Mouse (Mus musculus): ENCODE results near the gene Irf3. TPM values are rescaled to one million over a fixed set of nuclear protein-coding genes. Genes with fewer than 3 reads are reported as not detected.
A peak's percentile ranks its signal among the peaks of the same experiment; 100 is the strongest.

Irf3 gene
- polyA plus RNA-seq, 1 experiment from 2014 or later: 59.6 TPM

- H3K9me3 ChIP-seq (ENCODE audit: control insufficient read depth, low read length): no peaks in the 10 kb centered on the region
- no peak overlapping the region for H3K27ac ChIP-seq (ENCODE audit: low read depth, low read length)
- H3K4me1 ChIP-seq (replicated peaks; ENCODE audit: control insufficient read depth, insufficient read depth, low read length): no peaks in the 10 kb centered on the region
- no peak overlapping the region for H3K4me3 ChIP-seq (ENCODE audit: low read depth, low read length)
- DNase-seq (ENCODE audit: low spot score): no peak
- H3K9ac ChIP-seq (ENCODE audit: low read depth, low read length): no peak overlapping the region
- ATAC-seq (ENCODE audit: low FRiP score): no peak
- no peaks in the 10 kb centered on the region for H3K27me3 ChIP-seq (ENCODE audit: control insufficient read depth, insufficient read depth, low read length)
- 94% methylated on average over 19 of the region's 19 CpGs for WGBS
- no peak overlapping the region for H3K4me2 ChIP-seq (replicated peaks; ENCODE audit: low read depth, low read length)
- peaks cover 35% of the 10 kb centered on the region for H3K36me3 ChIP-seq (ENCODE audit: control insufficient read depth, insufficient read depth, low read length)
Measured at GRCm38 (mm10) chr7:45008411-45008810, 11.0 kb downstream of the Irf3 start.

GRCm38 (mm10) chr7:45012011-45012410 is 14.6 kb downstream of the Irf3 start:
- H3K9ac ChIP-seq (ENCODE audit: low read depth, low read length): no peak overlapping the region
- no peak overlapping the region for H3K4me2 ChIP-seq (replicated peaks; ENCODE audit: low read depth, low read length)
- no peak overlapping the region for H3K4me3 ChIP-seq (ENCODE audit: low read depth, low read length)
- H3K27ac ChIP-seq (ENCODE audit: low read depth, low read length): no peak overlapping the region
- H3K27me3 ChIP-seq (ENCODE audit: control insufficient read depth, insufficient read depth, low read length): no peaks in the 10 kb centered on the region
- no peaks in the 10 kb centered on the region for H3K4me1 ChIP-seq (replicated peaks; ENCODE audit: control insufficient read depth, insufficient read depth, low read length)
- 97% methylated on average over 6 of the region's 6 CpGs for WGBS
- DNase-seq (ENCODE audit: low spot score) (no peak), ATAC-seq (ENCODE audit: low FRiP score) (no peak)
- H3K36me3 ChIP-seq (ENCODE audit: control insufficient read depth, insufficient read depth, low read length): peaks cover 26% of the 10 kb centered on the region
- no peaks in the 10 kb centered on the region for H3K9me3 ChIP-seq (ENCODE audit: control insufficient read depth, low read length)

DNA sequence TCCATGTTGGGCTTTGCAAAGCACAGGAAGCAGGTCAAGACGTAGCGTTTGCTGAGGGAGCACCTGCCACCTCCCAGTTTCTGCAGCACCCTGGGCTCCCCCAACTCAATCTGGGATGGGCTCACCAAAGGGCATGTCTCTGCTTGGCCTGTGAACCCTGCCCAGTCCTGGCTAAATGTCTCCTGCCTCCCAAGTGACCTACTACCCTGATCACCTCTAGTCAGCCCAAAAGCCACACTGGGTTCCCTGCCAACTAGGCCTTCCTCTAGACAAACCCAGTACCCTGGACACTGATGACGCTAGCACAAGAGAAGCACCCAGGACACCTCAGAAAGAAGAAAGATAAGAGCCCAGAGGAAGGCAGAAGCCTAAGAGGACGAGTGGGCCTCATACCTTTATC is 15.4 kb downstream of the Irf3 start:
- H3K27me3 ChIP-seq (ENCODE audit: control insufficient read depth, insufficient read depth, low read length): no peaks in the 10 kb centered on the region
- no peak for DNase-seq (ENCODE audit: low spot score)
- no peak overlapping the region for H3K4me2 ChIP-seq (replicated peaks; ENCODE audit: low read depth, low read length)
- H3K4me3 ChIP-seq (ENCODE audit: low read depth, low read length): no peak overlapping the region
- peaks cover 21% of the 10 kb centered on the region for H3K36me3 ChIP-seq (ENCODE audit: control insufficient read depth, insufficient read depth, low read length)
- H3K4me1 ChIP-seq (replicated peaks; ENCODE audit: control insufficient read depth, insufficient read depth, low read length): no peaks in the 10 kb centered on the region
- 87% methylated on average over 4 of the region's 4 CpGs for WGBS
- H3K9me3 ChIP-seq (ENCODE audit: control insufficient read depth, low read length): no peaks in the 10 kb centered on the region
- H3K27ac ChIP-seq (ENCODE audit: low read depth, low read length): no peak overlapping the region
- no peak for ATAC-seq (ENCODE audit: low FRiP score)
- H3K9ac ChIP-seq (ENCODE audit: low read depth, low read length): no peak overlapping the region

DNA sequence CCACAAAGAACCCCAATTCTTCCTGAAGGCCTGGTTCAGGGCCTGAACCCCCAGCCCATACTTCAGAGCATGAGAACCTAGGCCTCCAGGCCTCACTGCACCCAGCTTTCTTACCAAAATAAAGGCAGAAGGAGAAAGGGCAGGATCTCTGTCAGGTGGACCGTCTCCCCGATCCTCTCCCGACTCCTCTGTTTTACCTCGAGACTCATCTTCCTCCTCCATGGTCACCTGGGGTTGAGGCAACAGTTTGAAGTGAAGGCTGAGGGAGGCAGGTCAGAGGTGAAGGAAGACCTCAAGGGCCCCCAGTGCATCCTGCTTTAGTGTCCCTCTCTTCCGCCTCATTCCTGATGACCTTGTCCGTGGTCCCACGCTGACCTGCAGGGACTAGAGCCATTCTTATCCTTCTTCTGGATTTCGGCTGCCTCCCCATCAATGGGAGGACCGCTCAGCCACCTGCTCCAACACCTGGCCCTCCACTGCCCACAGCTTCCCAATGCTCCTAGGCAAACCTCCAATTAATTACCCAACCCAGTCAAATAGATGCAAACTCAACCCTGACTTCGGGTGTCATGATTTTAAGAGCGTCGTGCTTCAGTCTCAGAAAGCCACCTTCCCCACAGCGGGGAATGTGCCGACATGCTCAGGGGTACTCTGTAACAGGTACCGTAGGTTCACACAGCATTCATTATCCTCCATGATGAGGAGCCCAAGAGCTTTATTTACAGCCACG is 16.1 kb downstream of the Irf3 start:
- Histone ChIP-seq H3K27me3 (ENCODE audit: control insufficient read depth, insufficient read depth, low read length) (no peaks in the 10 kb centered on the region), H3K4me1 (replicated peaks; ENCODE audit: control insufficient read depth, insufficient read depth, low read length) (no peaks in the 10 kb centered on the region), H3K36me3 (ENCODE audit: control insufficient read depth, insufficient read depth, low read length) (peaks cover 13% of the 10 kb centered on the region), H3K9me3 (ENCODE audit: control insufficient read depth, low read length) (no peaks in the 10 kb centered on the region), H3K4me3 (ENCODE audit: low read depth, low read length) (no peak overlapping the region), H3K27ac (ENCODE audit: low read depth, low read length) (no peak overlapping the region), H3K9ac (ENCODE audit: low read depth, low read length) (no peak overlapping the region), H3K4me2 (replicated peaks; ENCODE audit: low read depth, low read length) (no peak overlapping the region)
- DNase-seq (ENCODE audit: low spot score): no peak
- 97% methylated on average over 16 of the region's 16 CpGs for WGBS
- ATAC-seq (ENCODE audit: low FRiP score): no peak

GRCm38 (mm10) chr7:45014096-45014451 is 16.6 kb downstream of the Irf3 start:
- no peaks in the 10 kb centered on the region; the same call in 1 of the 2 replicates for H3K27me3 ChIP-seq (ENCODE audit: control insufficient read depth, insufficient read depth, low read length)
- H3K4me2 ChIP-seq (replicated peaks; ENCODE audit: low read depth, low read length): no peak overlapping the region
- no peak overlapping the region for H3K9ac ChIP-seq (ENCODE audit: low read depth, low read length)
- H3K36me3 ChIP-seq (ENCODE audit: control insufficient read depth, insufficient read depth, low read length): peaks cover 13% of the 10 kb centered on the region
- no peak for DNase-seq (ENCODE audit: low spot score)
- WGBS: 93% methylated on average over 3 of the region's 3 CpGs
- ATAC-seq (ENCODE audit: low FRiP score): no peak
- no peaks in the 10 kb centered on the region; the same call in 1 of the 2 replicates for H3K4me1 ChIP-seq (replicated peaks; ENCODE audit: control insufficient read depth, insufficient read depth, low read length)
- no peak overlapping the region for H3K4me3 ChIP-seq (ENCODE audit: low read depth, low read length)
- no peaks in the 10 kb centered on the region for H3K9me3 ChIP-seq (ENCODE audit: control insufficient read depth, low read length)
- no peak overlapping the region for H3K27ac ChIP-seq (ENCODE audit: low read depth, low read length)

DNA sequence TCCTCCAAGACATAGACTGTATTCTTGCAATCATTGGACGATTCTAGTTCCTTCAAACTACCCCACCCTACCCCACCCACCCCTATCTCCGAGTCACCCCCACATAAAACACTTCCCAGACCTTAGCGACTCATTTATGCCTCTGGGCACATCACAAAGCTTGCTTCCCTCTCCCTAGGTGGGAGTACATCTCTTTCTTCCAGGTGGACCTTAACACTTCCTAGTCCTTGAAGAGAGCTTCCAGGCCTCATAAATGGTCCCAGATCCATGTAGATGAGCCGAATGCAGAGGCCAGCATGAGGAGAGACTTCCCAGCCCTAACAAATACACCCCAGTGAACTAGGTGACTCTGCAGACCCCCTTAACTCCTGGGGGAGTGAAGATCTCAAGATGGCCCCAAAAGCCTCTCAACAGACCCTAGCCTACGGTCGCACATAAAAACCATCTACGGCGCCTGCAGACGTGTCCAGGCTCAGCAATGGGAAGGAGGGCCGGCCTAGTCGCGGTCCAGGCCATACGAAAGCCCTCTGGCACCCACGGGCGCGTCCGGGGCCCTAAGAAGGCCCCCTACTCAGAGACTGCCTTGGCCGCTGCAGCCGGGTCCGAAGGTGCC is 18.0 kb downstream of the Irf3 start:
- Histone ChIP-seq H3K36me3 (ENCODE audit: control insufficient read depth, insufficient read depth, low read length) (peaks cover 9% of the 10 kb centered on the region; the same call in 1 of the 2 replicates), H3K9me3 (ENCODE audit: control insufficient read depth, low read length) (no peaks in the 10 kb centered on the region), H3K4me2 (replicated peaks; ENCODE audit: low read depth, low read length) (peak overlapping the region; percentile 70), H3K9ac (ENCODE audit: low read depth, low read length) (peak overlapping the region; percentile 91), H3K27me3 (ENCODE audit: control insufficient read depth, insufficient read depth, low read length) (no peaks in the 10 kb centered on the region; the same call in 1 of the 2 replicates), H3K4me1 (replicated peaks; ENCODE audit: control insufficient read depth, insufficient read depth, low read length) (no peaks in the 10 kb centered on the region; the same call in 1 of the 2 replicates), H3K27ac (ENCODE audit: low read depth, low read length) (peak overlapping the region; percentile 74), H3K4me3 (ENCODE audit: low read depth, low read length) (peak overlapping the region; percentile 94)
- ATAC-seq (ENCODE audit: low FRiP score): no peak
- DNase-seq (ENCODE audit: low spot score): no peak
- 2% methylated on average over 20 of the region's 20 CpGs for WGBS

DNA sequence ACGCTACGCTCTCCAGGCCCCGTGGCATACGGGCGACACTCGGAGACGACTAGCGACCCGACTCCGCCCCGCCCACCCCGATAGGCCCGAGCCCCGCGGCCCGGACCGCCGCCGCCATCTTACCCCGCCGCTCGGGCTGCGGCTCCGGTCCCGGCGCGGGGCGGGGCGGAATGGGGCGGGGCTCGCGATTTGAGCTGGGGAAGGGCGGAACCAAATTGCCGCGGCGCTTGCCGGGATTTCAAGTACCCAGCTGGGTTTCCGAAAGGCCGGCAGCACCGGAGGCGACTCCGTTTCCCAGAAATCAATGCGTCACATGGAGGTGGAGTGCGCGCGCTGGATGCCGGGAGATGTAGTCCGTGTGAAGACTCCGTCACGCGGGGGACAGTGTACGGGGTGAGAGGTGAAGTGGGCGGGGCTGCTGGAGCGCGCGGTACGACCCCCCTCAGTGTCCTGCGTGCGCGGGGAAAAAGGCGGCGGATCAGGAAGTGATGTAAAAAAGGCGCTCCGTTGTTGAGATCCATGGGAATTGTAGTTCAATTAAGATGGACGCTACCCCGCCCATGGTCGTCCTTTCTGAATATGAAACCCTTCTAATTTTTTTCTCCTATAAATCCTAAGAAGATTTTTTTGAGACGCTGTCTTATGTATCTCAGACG is 18.6 kb downstream of the Irf3 start, which contains the start of gene Scaf1:
Scaf1 (minus strand) TSS at position 407 of the 656 bp plus-strand sequence.
- H3K4me2 ChIP-seq (replicated peaks; ENCODE audit: low read depth, low read length): peak within 1 kb of the TSS; percentile 80
- no peaks in the 10 kb centered on the region for H3K9me3 ChIP-seq (ENCODE audit: control insufficient read depth, low read length)
- H3K27me3 ChIP-seq (ENCODE audit: control insufficient read depth, insufficient read depth, low read length): no peaks in the 10 kb centered on the region; the same call in 1 of the 2 replicates
- peak within 1 kb of the TSS; percentile 94 for H3K4me3 ChIP-seq (ENCODE audit: low read depth, low read length)
- H3K36me3 ChIP-seq (ENCODE audit: control insufficient read depth, insufficient read depth, low read length): peaks cover 9% of the 10 kb centered on the region; the same call in 1 of the 2 replicates
- H3K4me1 ChIP-seq (replicated peaks; ENCODE audit: control insufficient read depth, insufficient read depth, low read length): no peaks in the 10 kb centered on the region; the same call in 1 of the 2 replicates
- under 1% methylated on average over 60 of the region's 69 CpGs for WGBS
- peak within 1 kb of the TSS; percentile 74 for H3K27ac ChIP-seq (ENCODE audit: low read depth, low read length)
- ATAC-seq (ENCODE audit: low FRiP score) (peak; percentile 92), DNase-seq (ENCODE audit: low spot score) (peak; percentile 100)
- peak within 1 kb of the TSS; percentile 91 for H3K9ac ChIP-seq (ENCODE audit: low read depth, low read length)

DNA sequence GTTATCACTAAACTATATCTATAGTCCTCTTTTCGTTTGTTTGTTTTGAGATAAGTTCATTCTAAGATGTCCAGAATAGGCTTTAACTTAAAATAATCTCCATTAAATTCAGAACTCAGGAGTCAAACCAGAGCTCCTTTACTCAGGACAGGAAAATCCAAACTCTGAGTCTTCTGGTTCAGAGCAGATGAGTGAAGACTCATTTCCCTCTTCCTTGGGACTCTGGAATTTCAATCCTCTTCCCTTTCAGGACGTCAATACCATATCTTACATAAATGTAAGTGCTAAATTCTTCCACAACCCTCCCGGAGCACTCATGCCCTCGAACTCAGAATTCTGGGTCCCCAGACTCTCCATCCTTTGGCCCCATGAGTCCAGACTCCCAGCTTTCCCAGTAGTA is 19.3 kb downstream of the Irf3 start:
- DNase-seq (ENCODE audit: low spot score) (no peak), ATAC-seq (ENCODE audit: low FRiP score) (0 out of 2 replicates have a peak, but pooled peaks have one; percentile 0)
- 2% methylated on average over 4 of the region's 4 CpGs for WGBS
- H3K36me3 ChIP-seq (ENCODE audit: control insufficient read depth, insufficient read depth, low read length): peaks cover 5% of the 10 kb centered on the region; the same call in 1 of the 2 replicates
- peak overlapping the region; percentile 80 for H3K4me2 ChIP-seq (replicated peaks; ENCODE audit: low read depth, low read length)
- H3K27me3 ChIP-seq (ENCODE audit: control insufficient read depth, insufficient read depth, low read length): no peaks in the 10 kb centered on the region; the same call in 1 of the 2 replicates
- peak overlapping the region; percentile 94 for H3K4me3 ChIP-seq (ENCODE audit: low read depth, low read length)
- peak overlapping the region; percentile 32; the same call in 1 of the 2 replicates for H3K9ac ChIP-seq (ENCODE audit: low read depth, low read length)
- H3K9me3 ChIP-seq (ENCODE audit: control insufficient read depth, low read length): no peaks in the 10 kb centered on the region
- peak overlapping the region; percentile 61 for H3K27ac ChIP-seq (ENCODE audit: low read depth, low read length)
- no peaks in the 10 kb centered on the region; the same call in 1 of the 2 replicates for H3K4me1 ChIP-seq (replicated peaks; ENCODE audit: control insufficient read depth, insufficient read depth, low read length)

Data from hindbrain, embryonic 11.5 days (tissue).